Mouse (Mus musculus) frontal cortex, postnatal 14 days (tissue): ENCODE results near the gene Dph5.
"Not testable (repeated sequence)": the region's sequence is repeated elsewhere in the genome, so short reads cannot be mapped to it uniquely, and the experiment has no call there.

Experiments used
- DNase-seq, 2 experiments: peaks; one replicate each; pipeline ENCODE4 v3.0.0; 2022; ENCODE audit warnings: low spot score in 2 of 2

The Dph5 gene

DNA sequence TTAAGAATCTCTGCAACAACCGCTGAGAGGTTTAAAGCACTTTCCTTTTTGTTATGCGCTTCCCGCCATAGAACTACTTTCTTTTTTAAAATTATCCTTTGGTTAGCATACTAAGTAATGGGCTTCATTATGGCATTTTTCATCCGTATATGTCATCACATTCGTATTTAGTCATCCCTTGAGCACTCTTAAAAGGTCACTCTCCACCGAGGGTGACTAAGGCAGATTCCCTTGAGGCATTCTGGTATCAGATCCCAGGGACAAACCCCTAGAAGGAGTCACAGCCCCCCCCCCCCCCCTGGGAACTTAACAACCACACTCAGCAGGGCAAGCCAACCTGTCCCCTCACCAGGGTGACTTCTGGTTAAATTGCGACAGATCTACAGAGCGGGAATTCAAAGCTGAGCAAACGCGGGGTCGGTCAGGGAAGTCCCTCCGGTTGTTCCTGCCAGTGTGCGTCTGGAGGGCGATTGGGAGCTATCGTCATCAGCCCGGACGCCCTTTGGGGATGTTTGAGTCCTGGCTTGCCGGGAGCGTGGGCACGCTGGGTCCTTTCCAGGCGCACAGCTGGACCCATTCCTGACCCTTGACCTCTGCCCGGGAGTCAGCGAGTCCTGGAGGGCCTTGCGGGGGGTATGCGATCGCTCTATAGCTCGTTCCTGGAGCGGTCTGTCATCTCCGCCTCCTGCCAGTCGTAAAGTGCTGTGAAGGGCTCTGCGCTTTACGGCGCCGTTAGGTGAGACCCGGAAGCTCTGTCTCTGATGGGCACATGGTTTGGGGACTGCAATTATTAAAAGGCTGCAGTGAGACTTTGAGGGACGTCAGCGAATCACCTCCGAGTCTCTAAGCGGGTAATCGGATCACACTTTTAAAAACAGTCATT lies at the start of gene Dph5:
Gene Dph5, plus strand, starts transcription at position 411 of the 883 bp plus-strand sequence.
- peak; percentile 87 to 91 for DNase-seq

DNA sequence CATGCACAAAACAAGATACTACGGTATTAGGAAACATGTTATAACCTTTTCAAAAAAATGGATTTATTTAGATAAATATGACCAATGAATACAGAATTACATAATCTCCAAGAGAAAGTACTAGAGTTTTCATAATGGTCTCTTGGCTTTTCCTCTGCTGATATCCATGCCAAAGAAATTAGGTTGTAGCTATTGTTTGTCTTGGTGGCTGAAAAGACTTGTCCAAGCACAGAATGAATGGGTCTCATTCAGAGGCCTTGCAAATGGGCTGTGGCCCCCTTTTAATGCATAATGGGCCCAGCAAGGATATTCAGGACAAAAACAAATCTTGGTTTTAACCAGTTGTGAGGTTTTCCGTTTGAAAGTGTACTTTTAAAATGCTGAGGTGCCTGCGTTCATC lies 43.1 kb upstream of the Dph5 start:
- no peak for DNase-seq

DNA sequence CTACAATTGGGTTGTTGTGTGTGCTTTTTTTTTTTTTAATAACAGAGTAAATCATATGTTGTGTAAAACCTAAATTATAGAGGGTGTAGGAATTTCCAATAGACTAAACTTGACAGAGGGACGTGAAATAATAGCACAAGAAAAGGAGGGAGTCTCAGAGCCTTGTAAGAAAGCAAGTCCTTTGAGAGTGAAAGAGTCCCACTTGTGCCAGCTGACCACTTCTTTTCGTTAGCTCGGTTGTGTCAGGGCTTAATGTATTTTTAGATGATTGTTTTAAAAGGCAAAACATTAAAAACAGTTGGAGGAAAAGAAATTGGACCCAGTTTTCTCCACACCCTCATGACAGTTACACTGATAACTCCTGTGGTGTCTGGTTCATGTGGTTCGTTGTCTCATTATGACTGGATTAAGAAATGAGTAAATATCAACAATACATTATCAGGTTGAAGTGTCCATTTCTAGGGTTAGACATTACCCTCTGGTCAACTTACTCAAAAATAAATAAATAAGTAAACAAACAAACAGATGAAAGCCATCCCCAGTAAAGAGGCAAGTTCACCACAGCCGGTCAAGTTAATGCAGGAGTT lies 42.5 kb upstream of the Dph5 start:
- DNase-seq: no peak

DNA sequence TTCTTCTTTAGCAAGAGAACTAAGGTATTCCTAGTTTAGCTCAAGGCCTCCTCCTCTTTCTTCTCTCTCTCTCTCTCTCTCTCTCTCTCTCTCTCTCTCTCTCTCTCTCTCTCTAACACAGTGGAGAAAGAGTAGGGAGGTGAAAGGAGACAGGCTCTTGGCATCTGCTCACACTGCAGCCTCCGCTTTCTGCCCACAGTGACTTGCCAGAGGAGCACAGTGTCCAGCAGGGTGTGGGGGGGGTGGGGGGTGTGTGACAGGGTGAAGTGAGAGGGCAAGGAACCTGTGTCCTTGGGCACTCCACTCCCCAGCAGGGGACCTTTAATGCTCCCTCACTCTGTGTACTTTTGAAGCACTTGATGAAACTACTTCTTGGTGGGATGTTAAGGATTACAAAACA lies 41.9 kb upstream of the Dph5 start:
- no peak for DNase-seq

DNA sequence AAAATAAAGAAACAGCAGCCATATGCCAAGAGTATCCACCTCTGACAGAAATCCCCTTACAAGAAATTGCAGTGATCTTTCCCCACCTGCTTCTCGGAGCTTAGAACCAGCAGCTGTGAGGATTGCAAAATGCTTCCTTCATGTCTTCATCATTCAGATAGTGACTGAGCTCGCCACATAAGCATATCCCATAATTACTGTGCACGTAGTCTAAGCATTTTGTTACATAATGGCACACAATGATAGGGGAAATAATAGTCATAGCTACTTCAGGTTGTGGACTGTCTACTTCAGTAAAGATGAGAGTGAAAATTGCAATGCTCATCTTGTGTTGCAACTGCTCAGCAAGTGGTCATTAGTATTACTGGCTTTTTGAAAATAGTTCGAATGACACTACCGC lies 41.5 kb upstream of the Dph5 start:
- no peak for DNase-seq

DNA sequence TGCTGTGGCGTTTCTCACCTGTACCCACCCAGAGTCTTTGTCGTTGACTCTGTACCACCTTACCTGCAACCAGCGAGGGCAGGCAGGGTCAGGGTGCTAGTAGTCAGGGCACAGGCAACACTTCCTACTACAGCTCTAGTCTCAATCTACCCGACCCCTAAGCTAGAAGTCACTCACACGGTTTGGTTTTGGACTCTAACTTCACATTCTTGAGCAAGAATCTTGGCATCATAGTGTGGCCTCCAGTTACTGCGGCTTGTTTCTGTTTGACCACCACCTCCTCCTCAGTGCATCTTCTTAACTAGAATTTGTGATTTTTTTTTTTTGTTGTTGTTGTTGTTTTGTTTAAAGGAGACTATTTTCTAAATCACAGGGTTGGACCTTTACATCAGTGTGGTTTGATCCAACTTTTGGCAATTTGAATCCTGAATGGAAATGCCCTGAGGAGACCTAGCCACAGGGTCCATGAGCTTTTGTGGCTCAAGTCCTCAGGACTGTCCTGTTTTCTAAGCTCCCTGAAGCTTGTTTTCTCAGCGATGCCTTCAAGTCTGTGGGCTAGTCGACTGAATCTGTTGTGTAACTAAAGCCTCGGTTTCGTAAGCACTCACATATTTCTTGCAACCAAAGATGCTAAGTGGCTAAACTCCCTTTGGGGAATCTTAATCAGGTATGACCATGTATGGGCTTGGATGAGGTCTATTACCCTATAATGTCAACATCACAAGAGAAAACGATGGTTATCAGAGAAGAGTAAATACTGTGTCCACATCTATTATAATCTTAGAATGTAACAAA lies 38.8 kb upstream of the Dph5 start:
- no peak for DNase-seq

DNA sequence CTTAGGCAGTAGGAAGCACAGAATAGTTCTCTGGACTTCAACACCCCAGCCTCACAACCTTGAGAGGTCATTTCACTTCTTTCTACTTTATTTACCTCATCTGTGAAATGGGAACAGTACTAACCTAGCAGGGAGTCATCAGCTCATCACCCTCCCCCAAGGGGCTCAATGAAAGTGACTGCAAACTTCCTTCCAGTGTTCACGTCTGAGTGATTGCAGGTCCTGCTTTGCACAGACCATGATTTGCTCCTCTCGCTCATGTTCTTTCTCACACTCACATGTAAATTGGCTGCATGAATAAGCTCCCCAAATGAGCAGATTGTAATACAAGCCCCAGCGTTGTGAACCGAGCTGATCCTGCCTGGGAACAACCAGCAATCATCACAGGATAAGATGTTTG lies 36.7 kb upstream of the Dph5 start:
- no peak for DNase-seq

DNA sequence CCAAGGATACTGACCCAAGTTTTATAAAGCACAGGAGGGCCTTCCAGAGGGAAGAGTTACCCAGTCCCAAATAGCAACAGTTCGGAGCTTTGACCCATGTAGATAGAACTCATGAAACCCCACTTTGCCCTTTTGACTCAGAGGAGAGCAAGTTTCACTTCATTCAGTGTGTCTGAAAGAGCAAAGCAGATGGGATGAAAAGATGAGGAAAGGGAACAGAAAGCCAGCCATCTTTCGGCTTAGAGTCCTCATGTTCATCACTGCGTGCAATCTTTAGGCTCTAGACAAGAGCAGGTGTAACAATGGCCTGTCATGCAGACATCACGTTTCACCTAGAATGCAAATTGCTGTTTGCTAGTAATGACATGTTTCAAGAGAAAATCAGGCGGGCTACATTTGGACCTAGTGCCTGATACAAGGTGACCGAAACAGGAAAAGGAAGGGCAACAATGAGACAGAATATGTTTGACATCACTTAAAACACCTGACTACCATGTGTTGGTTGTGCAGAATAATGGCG lies 32.9 kb upstream of the Dph5 start:
- no peak for DNase-seq

DNA sequence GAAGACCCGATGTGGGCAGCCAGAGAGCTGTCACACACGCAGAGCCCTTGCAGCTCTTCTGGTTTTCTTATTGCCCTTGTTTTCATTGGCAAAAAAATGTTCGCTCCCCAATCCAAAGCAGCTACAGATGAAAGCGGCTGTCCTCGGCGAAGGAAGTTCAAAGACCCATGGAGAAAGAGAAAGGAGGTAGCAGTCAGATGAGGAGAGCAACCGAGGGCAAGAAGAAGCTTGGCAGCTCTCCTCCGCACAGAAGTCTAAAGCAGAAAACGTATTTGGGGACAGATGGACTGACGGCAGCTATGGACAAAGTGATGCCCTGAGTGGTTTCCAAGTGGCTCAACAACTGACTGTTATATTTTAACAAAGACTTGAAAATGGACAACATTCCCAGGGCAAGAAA lies 32.1 kb upstream of the Dph5 start:
- no peak for DNase-seq

DNA sequence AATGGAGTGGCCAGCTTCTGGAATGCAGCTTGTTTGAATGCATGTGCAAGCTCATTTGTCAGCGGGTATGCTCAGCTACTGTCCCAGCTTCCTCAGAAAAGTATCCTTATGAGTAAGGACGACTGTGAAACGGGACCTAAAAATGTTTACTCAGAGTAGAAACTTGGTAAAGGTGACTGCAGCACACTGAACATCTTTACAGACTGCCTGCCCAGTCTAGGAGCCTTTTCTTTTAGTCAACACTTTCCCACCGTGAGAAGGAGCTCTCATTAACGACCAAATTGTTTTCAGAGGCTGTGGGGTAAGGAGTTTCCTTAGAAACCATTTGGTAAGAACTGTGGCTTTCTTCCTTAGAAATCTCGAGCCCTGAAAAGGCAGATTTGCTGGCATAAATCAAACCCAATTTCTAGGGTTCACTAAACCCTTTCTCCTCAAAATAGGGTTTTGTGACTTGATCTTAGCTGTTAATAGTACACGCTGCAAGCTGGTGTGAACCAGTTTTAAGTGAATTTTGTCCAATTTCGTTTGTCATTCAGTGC lies 31.1 kb upstream of the Dph5 start:
- no peak for DNase-seq

DNA sequence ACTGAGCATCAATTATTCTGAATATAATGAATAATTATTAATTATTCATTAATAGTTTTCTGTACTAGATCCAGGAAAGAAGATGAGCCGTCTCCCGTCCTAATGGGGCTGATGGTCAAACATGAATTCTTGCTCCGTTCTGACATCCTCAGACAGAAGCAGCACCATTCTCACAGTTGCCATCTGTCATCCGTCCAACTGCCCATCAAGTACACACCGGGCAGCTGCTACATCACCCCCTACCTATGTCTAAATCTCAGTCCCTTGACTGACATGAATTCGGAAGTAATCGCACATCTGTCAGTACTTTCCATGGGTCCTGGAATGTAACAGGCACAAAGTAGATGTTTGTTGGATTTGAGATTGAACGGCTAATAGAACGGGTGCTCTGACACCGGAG lies 30.2 kb upstream of the Dph5 start:
- DNase-seq: no peak

DNA sequence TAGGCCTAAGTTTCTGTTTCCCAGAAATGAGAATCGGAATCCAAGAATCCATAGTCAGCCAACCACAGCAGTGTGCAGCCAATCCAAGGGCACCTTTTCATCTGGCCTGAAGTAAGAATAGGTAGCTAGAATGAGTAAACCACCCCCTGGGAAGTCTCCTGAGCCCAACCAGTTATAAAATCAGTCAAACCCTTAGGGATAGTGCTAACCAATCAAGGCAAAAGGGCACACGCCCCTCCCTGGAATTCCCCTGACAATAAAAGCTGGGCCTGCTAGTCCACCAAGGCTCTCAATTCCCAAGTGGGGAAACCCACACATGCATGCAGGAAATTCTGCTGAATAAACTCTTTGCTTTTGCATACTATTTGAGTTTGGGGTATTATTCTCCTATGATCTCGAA lies 28.8 kb upstream of the Dph5 start:
- no peak for DNase-seq

DNA sequence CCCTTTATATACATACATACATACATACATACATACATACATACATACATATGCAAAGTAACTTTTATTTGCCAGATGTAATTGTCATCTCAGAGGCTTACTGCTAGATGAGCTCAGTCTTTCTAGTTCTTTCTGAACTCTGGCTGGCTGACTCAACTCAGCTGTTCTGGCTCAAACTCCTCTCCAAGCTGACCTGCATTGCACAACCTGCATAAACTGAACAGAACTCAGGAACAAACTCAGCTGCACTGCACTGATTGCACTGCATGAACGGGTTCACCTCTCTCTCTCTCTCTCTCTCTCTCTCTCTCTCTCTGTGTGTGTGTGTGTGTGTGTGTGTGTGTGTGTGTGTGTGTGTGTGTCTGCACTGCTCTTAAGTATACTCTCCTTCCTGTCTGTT lies 26.9 kb upstream of the Dph5 start:
- DNase-seq: not testable (repeated sequence)

DNA sequence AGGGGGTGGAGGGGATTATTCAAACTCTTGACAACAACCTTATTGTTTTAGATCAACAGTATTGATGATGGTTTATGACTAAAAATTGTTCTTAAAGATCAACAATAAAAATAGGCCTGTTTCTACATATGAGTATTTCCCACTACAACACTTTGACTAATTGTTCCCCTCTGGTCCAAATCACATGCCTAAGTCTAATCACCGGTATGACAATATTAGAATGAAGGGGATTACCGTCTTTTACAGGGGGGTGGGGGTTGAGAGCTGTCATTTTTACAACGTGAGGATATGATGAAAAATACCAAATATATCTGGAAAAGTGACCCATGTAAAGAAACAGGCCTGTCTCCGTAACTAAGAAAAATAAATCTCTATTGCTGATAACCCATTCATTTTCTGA lies 24.1 kb upstream of the Dph5 start:
- DNase-seq: no peak

DNA sequence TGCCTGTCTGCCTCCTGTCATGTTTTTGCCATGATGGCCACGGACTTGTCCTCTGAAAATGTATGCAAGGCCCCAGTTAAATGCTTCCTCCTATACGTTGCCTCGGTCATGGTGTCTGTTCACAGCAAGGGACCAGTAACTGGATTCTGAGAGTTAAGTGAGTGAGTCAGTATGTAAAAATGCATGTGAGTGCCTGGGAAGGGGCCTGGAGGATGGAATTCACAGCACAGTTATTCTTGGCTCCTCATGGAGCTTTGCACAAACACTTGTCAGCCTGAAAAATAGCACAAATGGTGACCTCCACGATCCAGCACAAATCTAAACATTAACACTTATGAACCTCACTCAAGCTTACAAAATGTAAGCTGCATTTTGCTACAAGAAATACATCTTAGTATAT lies 20.5 kb upstream of the Dph5 start:
- DNase-seq: no peak

DNA sequence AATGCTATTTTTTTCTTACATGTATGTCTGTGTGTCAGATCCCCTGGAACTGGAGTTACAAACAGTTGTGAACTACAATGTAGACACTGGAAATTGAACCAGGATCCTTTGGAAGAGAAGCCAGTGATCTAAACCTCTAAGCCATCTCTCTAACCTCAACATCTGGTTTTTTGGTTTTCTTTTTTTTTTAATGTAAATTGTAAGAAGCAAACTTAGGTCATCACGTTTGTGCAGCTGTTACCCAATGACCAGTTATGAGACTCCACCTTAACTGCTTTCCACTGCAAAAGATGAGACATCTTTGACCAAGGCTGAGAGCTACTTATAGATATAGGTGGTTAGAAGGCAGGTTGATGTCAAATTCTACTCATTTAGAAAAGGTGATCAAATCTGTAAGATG lies 19.7 kb upstream of the Dph5 start:
- no peak for DNase-seq

DNA sequence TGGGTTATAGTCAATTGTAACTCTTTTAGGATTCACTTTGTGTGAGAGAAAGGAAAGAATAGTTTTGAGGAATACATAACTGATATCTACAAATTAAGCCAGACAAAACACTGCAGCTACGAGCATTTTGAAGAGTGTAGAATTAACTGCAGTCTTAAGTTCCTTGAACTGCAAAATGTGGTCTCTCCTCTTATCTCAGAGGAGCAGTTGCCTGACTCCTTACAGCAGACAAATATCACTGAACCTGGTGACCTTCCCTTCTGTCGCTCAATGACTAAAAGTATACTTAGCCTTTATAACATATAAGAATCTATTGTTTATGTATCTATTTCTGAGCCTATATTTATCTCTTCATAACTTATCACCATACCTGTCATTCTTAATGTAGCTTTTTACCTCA lies 18.3 kb upstream of the Dph5 start:
- DNase-seq: no peak

DNA sequence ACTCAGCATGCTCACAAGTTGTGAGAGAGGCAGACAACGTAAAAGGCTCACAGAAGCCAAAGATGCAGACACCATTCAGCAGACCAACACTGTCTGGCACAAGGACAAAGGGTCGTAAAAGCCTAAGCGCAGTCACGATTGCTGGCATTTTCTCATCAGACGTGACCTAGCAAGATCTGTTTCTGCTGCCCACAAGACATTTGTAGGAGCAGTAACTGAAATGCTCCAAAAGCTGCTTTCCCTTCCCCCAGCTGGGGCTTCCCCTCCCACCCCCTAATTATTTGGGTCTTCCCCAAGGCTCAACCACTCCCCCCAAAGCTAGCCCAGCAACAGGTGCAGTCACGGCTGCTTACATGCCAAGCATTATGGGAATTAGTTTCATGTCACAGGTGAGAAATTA lies 12.1 kb upstream of the Dph5 start:
- DNase-seq: no peak

DNA sequence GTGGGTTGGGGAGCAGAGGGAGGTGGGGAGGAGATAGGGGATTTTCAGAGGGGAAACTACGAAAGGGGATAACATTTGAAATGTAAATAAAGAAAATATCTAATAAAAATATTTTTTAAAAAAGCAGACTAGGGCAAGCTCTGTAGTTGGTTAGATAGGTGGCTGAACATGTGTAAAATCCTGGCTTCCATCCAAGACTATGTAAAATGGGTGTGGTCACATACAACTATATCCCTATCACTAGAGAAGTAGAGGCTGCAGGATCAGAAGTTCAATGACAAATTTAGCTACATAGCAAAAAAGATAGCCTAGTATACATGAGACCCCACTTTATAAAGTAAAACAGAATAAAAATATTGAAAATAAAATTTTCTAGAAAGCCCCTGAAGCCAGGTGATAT lies 10.5 kb upstream of the Dph5 start:
- DNase-seq: no peak

DNA sequence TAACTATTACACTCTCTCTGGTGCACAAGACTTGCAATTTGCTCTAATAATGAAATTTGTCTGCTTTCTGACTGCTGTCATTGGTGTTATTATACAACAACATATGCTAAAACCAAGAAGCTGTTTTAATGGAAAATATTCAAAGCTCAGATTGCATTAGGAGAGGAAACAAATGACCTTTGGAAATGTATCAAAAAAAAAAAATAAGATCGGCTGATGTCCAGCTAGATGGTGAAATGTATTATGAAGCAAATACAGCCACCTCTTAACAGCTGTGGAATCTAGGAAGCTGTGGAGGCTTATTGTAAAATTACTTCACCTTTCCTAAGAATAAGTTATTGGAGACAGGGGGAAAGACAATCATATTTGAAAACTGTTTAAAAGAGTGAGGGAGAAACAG lies 3.6 kb upstream of the Dph5 start:
- DNase-seq: no peak

DNA sequence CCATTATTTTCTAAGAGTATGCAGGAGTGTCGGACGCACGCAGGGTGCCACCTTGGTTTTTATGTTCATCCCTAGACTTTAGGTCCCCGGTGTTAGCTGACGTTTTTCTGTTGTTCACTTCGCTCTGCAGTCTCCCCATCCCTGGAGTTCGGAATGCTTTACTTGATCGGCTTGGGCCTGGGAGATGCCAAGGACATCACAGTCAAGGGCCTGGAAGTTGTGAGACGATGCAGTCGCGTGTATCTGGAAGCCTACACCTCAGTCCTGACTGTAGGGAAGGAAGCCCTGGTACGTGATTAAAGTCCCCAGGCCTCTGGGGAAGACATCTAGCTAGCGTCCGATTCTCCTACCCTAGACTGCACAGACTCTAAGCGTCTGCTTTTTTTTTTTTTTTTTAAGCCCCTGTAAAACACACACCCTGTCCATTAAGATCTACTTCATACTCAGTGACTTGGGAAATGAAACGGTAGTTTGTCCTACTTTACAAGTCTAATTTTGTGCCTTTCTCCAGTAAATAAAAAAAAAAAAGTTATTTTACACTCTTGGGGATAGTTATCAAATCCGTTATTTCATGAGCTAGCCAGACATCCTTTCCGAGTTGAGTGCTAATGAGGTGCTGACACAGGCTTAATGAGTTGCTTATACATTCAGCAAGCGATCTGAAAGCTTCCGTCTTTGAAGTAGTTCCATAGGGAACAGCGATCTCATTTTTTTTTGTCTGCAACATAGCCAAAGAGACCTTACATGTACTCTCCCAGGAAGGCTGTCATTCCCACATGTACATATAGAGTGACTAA lies 871 bp downstream of the Dph5 start:
- no peak for DNase-seq

DNA sequence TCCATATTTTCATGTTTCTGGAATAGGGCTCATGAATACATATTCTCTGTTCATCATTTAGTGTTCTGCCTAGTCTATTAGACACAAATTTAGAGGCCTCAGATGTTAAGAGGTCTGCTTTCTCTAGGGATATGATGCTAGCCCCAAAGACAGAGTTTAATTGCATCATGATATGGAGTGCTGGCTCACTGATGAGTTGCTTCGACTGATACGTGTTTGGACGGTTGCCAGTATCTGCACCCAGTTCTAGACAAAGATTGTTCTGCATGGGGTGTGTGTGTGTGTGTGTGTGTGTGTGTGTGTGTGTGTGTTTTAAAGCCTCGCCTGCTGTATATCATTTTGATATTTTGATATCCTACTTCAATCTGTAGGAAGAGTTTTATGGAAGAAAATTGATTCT lies 4.7 kb downstream of the Dph5 start:
- no peak for DNase-seq
